Mouse (Mus musculus): ENCODE data around the gene Hoxa7. TPM values are rescaled to one million over a fixed set of nuclear protein-coding genes. Genes with fewer than 3 reads are reported as not detected.

Gene Hoxa7
- total RNA-seq, 1 experiment = 0.89 TPM

- TF ChIP-seq HCFC1 (IDR thresholded peaks at IDR 0.05; ENCODE audit: borderline replicate concordance, insufficient read depth, low read length) (no peak), CHD2 (IDR thresholded peaks at IDR 0.05; ENCODE audit: low read depth, low read length) (no peak), ZC3H11A (IDR thresholded peaks at IDR 0.05; ENCODE audit: borderline replicate concordance, low read depth, low read length) (no peak), ZNF384 (IDR thresholded peaks at IDR 0.05; ENCODE audit: low read depth, low read length) (no peak), MAFK (IDR thresholded peaks at IDR 0.05; ENCODE audit: insufficient read depth, low read depth, low read length) (no peak)
- Histone ChIP-seq H3K27ac (ENCODE audit: insufficient read depth, low read depth, low read length, poor library complexity, severe bottlenecking) (no peak overlapping the region), H3K4me1 (ENCODE audit: control insufficient read depth in 2 of 2, insufficient read depth in 2 of 2, low read length in 2 of 2, poor library complexity in 1 of 2) (peaks cover 0 to 4% of the 10 kb centered on the region in 2 experiments; a peak in 1 of 4 replicates), H3K4me3 (ENCODE audit: insufficient read depth in 1 of 2, low read depth in 1 of 2, low read length in 2 of 2, poor library complexity in 1 of 2, severe bottlenecking in 1 of 2) (no peak overlapping the region), H3K36me3 (ENCODE audit: control insufficient read depth, insufficient read depth, low read length, poor library complexity, severe bottlenecking) (no peaks in the 10 kb centered on the region), H3K9ac (ENCODE audit: insufficient read depth, low read depth, low read length, poor library complexity, severe bottlenecking) (no peak overlapping the region), H3K9me3 (ENCODE audit: control insufficient read depth, insufficient read depth, low read depth, low read length) (no peaks in the 10 kb centered on the region)
- in situ Hi-C loops (cut with MboI; ENCODE audit: low sequenced_read_pairs in 2 of 2, unreplicated experiment in 2 of 2) = loop anchor here in 1 of 2 experiments (25.0 kb wide), 1 partner anchor 599 kb away; no protein-coding TSS in a partner anchor
- DNase-seq (ENCODE audit: low read depth, low spot score) = no peak
Measured at GRCm38 (mm10) chr6:52211170-52211935, 10.3 kb downstream of the Hoxa7 start.

GRCm38 (mm10) chr6:52209685-52210046 lies 12.0 kb downstream of the Hoxa7 start:
- Histone ChIP-seq H3K4me3 (ENCODE audit: insufficient read depth in 1 of 2, low read depth in 1 of 2, low read length in 2 of 2, poor library complexity in 1 of 2, severe bottlenecking in 1 of 2) (no peak overlapping the region), H3K27ac (ENCODE audit: insufficient read depth, low read depth, low read length, poor library complexity, severe bottlenecking) (no peak overlapping the region), H3K36me3 (ENCODE audit: control insufficient read depth, insufficient read depth, low read length, poor library complexity, severe bottlenecking) (no peaks in the 10 kb centered on the region), H3K9ac (ENCODE audit: insufficient read depth, low read depth, low read length, poor library complexity, severe bottlenecking) (no peak overlapping the region), H3K9me3 (ENCODE audit: control insufficient read depth, insufficient read depth, low read depth, low read length) (no peaks in the 10 kb centered on the region), H3K4me1 (ENCODE audit: control insufficient read depth in 2 of 2, insufficient read depth in 2 of 2, low read length in 2 of 2, poor library complexity in 1 of 2) (peaks cover 0 to 5% of the 10 kb centered on the region in 2 experiments; a peak in 1 of 4 replicates)
- TF ChIP-seq MAFK (IDR thresholded peaks at IDR 0.05; ENCODE audit: insufficient read depth, low read depth, low read length) = no peak
- TF ChIP-seq ZC3H11A (IDR thresholded peaks at IDR 0.05; ENCODE audit: borderline replicate concordance, low read depth, low read length) = no peak
- no peak for TF ChIP-seq ZNF384 (IDR thresholded peaks at IDR 0.05; ENCODE audit: low read depth, low read length)
- no peak for TF ChIP-seq HCFC1 (IDR thresholded peaks at IDR 0.05; ENCODE audit: borderline replicate concordance, insufficient read depth, low read length)
- TF ChIP-seq CHD2 (IDR thresholded peaks at IDR 0.05; ENCODE audit: low read depth, low read length) = no peak
- no peak for DNase-seq (ENCODE audit: low read depth, low spot score)
- in situ Hi-C loops (cut with MboI; ENCODE audit: low sequenced_read_pairs in 2 of 2, unreplicated experiment in 2 of 2) = loop anchor here in 1 of 2 experiments (25.0 kb wide), 1 partner anchor 597 kb away; no protein-coding TSS in a partner anchor

GRCm38 (mm10) chr6:52208868-52209684 lies 12.6 kb downstream of the Hoxa7 start:
- Histone ChIP-seq H3K9ac (ENCODE audit: insufficient read depth, low read depth, low read length, poor library complexity, severe bottlenecking) (no peak overlapping the region), H3K4me1 (ENCODE audit: control insufficient read depth in 2 of 2, insufficient read depth in 2 of 2, low read length in 2 of 2, poor library complexity in 1 of 2) (peaks cover 0 to 5% of the 10 kb centered on the region in 2 experiments; a peak in 1 of 4 replicates)
- TF ChIP-seq CHD2 (IDR thresholded peaks at IDR 0.05; ENCODE audit: low read depth, low read length) (no peak), ZNF384 (IDR thresholded peaks at IDR 0.05; ENCODE audit: low read depth, low read length) (no peak)

GRCm38 (mm10) chr6:52208072-52208867 lies 13.4 kb downstream of the Hoxa7 start, which contains the start of gene Hoxa6:
TSS of gene Hoxa6 (minus strand) at chr6:52208722.
- Histone ChIP-seq H3K36me3 (ENCODE audit: control insufficient read depth, insufficient read depth, low read length, poor library complexity, severe bottlenecking) (no peaks in the 10 kb centered on the region), H3K4me1 (ENCODE audit: control insufficient read depth in 2 of 2, insufficient read depth in 2 of 2, low read length in 2 of 2, poor library complexity in 1 of 2) (peaks cover 0 to 7% of the 10 kb centered on the region in 2 experiments; a peak in 1 of 4 replicates), H3K4me3 (ENCODE audit: insufficient read depth in 1 of 2, low read depth in 1 of 2, low read length in 2 of 2, poor library complexity in 1 of 2, severe bottlenecking in 1 of 2) (peak within 1 kb of the TSS; percentile 29 to 43), H3K9ac (ENCODE audit: insufficient read depth, low read depth, low read length, poor library complexity, severe bottlenecking) (no peak within 1 kb of the TSS), H3K27ac (ENCODE audit: insufficient read depth, low read depth, low read length, poor library complexity, severe bottlenecking) (no peak within 1 kb of the TSS), H3K9me3 (ENCODE audit: control insufficient read depth, insufficient read depth, low read depth, low read length) (no peaks in the 10 kb centered on the region)
- no peak for DNase-seq (ENCODE audit: low read depth, low spot score)
- in situ Hi-C loops (cut with MboI; ENCODE audit: low sequenced_read_pairs in 2 of 2, unreplicated experiment in 2 of 2) = loop anchor here in 1 of 2 experiments (25.0 kb wide), 1 partner anchor 596 kb away; no protein-coding TSS in a partner anchor
- TF ChIP-seq ZC3H11A (IDR thresholded peaks at IDR 0.05; ENCODE audit: borderline replicate concordance, low read depth, low read length) = no peak
- TF ChIP-seq MAFK (IDR thresholded peaks at IDR 0.05; ENCODE audit: insufficient read depth, low read depth, low read length) = no peak
- no peak for TF ChIP-seq HCFC1 (IDR thresholded peaks at IDR 0.05; ENCODE audit: borderline replicate concordance, insufficient read depth, low read length)
- no peak for TF ChIP-seq ZNF384 (IDR thresholded peaks at IDR 0.05; ENCODE audit: low read depth, low read length)
- no peak for TF ChIP-seq CHD2 (IDR thresholded peaks at IDR 0.05; ENCODE audit: low read depth, low read length)

More at GRCm38 (mm10) chr6:52208868-52209684, 12.6 kb downstream of the Hoxa7 start:
- in situ Hi-C loops (cut with MboI; ENCODE audit: low sequenced_read_pairs in 2 of 2, unreplicated experiment in 2 of 2) = loop anchor here in 1 of 2 experiments (25.0 kb wide), 1 partner anchor 597 kb away; no protein-coding TSS in a partner anchor
- Histone ChIP-seq H3K4me3 (ENCODE audit: insufficient read depth in 1 of 2, low read depth in 1 of 2, low read length in 2 of 2, poor library complexity in 1 of 2, severe bottlenecking in 1 of 2) (peak overlapping the region; percentile 29 to 43), H3K36me3 (ENCODE audit: control insufficient read depth, insufficient read depth, low read length, poor library complexity, severe bottlenecking) (no peaks in the 10 kb centered on the region), H3K27ac (ENCODE audit: insufficient read depth, low read depth, low read length, poor library complexity, severe bottlenecking) (no peak overlapping the region), H3K9me3 (ENCODE audit: control insufficient read depth, insufficient read depth, low read depth, low read length) (no peaks in the 10 kb centered on the region)
- DNase-seq (ENCODE audit: low read depth, low spot score) = no peak

Measured in ES-E14 (cell line).